Mouse (Mus musculus): ENCODE data around the gene Dnajb8.

The Dnajb8 gene

GRCm38 (mm10) chr6:88290129-88290766, 68.2 kb downstream of the Dnajb8 start:
- CTCF ChIA-PET = no interaction called here

GRCm38 (mm10) chr6:88292274-88292909, 70.3 kb downstream of the Dnajb8 start:
- CTCF ChIA-PET = no interaction called here

GRCm38 (mm10) chr6:88299491-88299890, 77.4 kb downstream of the Dnajb8 start:
- CTCF ChIA-PET = interaction anchor here (0.7 kb wide), 1 partner anchor 63 kb away, joined by 9 read pairs; no protein-coding TSS in a partner anchor

GRCm38 (mm10) chr6:88301234-88301633, 79.2 kb downstream of the Dnajb8 start:
- CTCF ChIA-PET = no interaction called here

Measured in spleen, embryonic (tissue).